ENCODE assay signal across 29 mouse cellular contexts in genomic region chr3:25456250-25456860, GRCm38 (mm10).
A peak's percentile ranks its signal among the peaks of the same experiment; 100 is the strongest.
DNase-seq lines count a peak whose midpoint lies in the region; ATAC-seq and TF ChIP-seq lines count a peak whose summit lies in the region.
"Had no signal": no experiment of that assay in that cellular context is flagged by ENCODE, and none has a peak within 500 bp of the region (broad histone marks: within the 10 kb centered on the region; RNA-seq: fewer than 3 reads in every experiment).

No protein-coding gene starts in this region.

- H3K36me3 ChIP-seq in hindbrain, embryonic 11.5 days (ENCODE audit: control insufficient read depth, insufficient read depth, low read length), result no peaks in the 10 kb centered on the region
- no peaks in the 10 kb centered on the region for H3K36me3 ChIP-seq in hindbrain, embryonic 10.5 days
- no peaks in the 10 kb centered on the region for H3K36me3 ChIP-seq in midbrain, postnatal 0 days (ENCODE audit: insufficient read depth, low read length)
- no peaks in the 10 kb centered on the region for H3K36me3 ChIP-seq in midbrain, embryonic 10.5 days
- no peaks in the 10 kb centered on the region for H3K36me3 ChIP-seq in hindbrain, embryonic 14.5 days (replicated peaks; ENCODE audit: control insufficient read depth, insufficient read depth)
- H3K36me3 ChIP-seq in neural tube, embryonic 13.5 days, result no peaks in the 10 kb centered on the region
- H3K36me3 ChIP-seq: embryonic facial prominence, embryonic 13.5 days; heart, embryonic 13.5 days; liver, embryonic 12.5 days had no signal

- no peak overlapping the region for H3K9ac ChIP-seq in hindbrain, embryonic 11.5 days (ENCODE audit: low read depth, low read length)
- H3K9ac ChIP-seq in midbrain, postnatal 0 days (replicated peaks; ENCODE audit: low read length, poor library complexity, severe bottlenecking), result no peak overlapping the region
- no peak overlapping the region for H3K9ac ChIP-seq in hindbrain, embryonic 14.5 days
- no peak overlapping the region for H3K9ac ChIP-seq in neural tube, embryonic 13.5 days
- H3K9ac ChIP-seq: embryonic facial prominence, embryonic 13.5 days; heart, embryonic 13.5 days; liver, embryonic 12.5 days; liver, postnatal 0 days had no signal

- no peaks in the 10 kb centered on the region for H3K4me1 ChIP-seq in hindbrain, embryonic 11.5 days (replicated peaks; ENCODE audit: control insufficient read depth, insufficient read depth, low read length)
- H3K4me1 ChIP-seq in hindbrain, embryonic 10.5 days (replicated peaks), result no peaks in the 10 kb centered on the region
- no peaks in the 10 kb centered on the region for H3K4me1 ChIP-seq in midbrain, postnatal 0 days (ENCODE audit: insufficient read depth, low read length)
- H3K4me1 ChIP-seq in midbrain, embryonic 10.5 days, result peaks cover 5% of the 10 kb centered on the region; the same call in 1 of the 2 replicates
- H3K4me1 ChIP-seq in hindbrain, embryonic 14.5 days (replicated peaks; ENCODE audit: control insufficient read depth, insufficient read depth, low read length), result no peaks in the 10 kb centered on the region
- H3K4me1 ChIP-seq in neural tube, embryonic 13.5 days (replicated peaks), result no peaks in the 10 kb centered on the region; the same call in 1 of the 2 replicates
- H3K4me1 ChIP-seq in lung, adult 2 months (ENCODE audit: control insufficient read depth, insufficient read depth, low read length), result no peaks in the 10 kb centered on the region
- H3K4me1 ChIP-seq: embryonic facial prominence, embryonic 13.5 days; heart, embryonic 13.5 days; liver, embryonic 12.5 days had no signal

- H3K4me3 ChIP-seq in hindbrain, embryonic 11.5 days (ENCODE audit: low read depth, low read length), result no peak overlapping the region
- no peak overlapping the region for H3K4me3 ChIP-seq in hindbrain, embryonic 10.5 days
- H3K4me3 ChIP-seq in midbrain, postnatal 0 days (ENCODE audit: low read depth, low read length), result no peak overlapping the region
- no peak overlapping the region for H3K4me3 ChIP-seq in midbrain, embryonic 10.5 days
- no peak overlapping the region for H3K4me3 ChIP-seq in hindbrain, embryonic 14.5 days (replicated peaks; ENCODE audit: low read length)
- no peak overlapping the region for H3K4me3 ChIP-seq in neural tube, embryonic 13.5 days
- H3K4me3 ChIP-seq in lung, adult 2 months (replicated peaks; ENCODE audit: extremely low read depth, low read depth, low read length), result no peak overlapping the region
- H3K4me3 ChIP-seq: embryonic facial prominence, embryonic 13.5 days; heart, embryonic 13.5 days; liver, embryonic 12.5 days had no signal

- no peaks in the 10 kb centered on the region for H3K27me3 ChIP-seq in hindbrain, embryonic 11.5 days (ENCODE audit: control insufficient read depth, insufficient read depth, low read length)
- H3K27me3 ChIP-seq in hindbrain, embryonic 10.5 days (ENCODE audit: insufficient read depth, poor library complexity, severe bottlenecking), result no peaks in the 10 kb centered on the region
- H3K27me3 ChIP-seq in midbrain, postnatal 0 days (ENCODE audit: insufficient read depth, low read length), result no peaks in the 10 kb centered on the region
- no peaks in the 10 kb centered on the region for H3K27me3 ChIP-seq in midbrain, embryonic 10.5 days (ENCODE audit: low read depth, poor library complexity, severe bottlenecking)
- H3K27me3 ChIP-seq in hindbrain, embryonic 14.5 days (ENCODE audit: control insufficient read depth, insufficient read depth, low read length), result no peaks in the 10 kb centered on the region
- H3K27me3 ChIP-seq in neural tube, embryonic 13.5 days, result no peaks in the 10 kb centered on the region
- H3K27me3 ChIP-seq: embryonic facial prominence, embryonic 13.5 days; heart, embryonic 13.5 days; liver, embryonic 12.5 days had no signal

- no peak overlapping the region for H3K27ac ChIP-seq in hindbrain, embryonic 11.5 days (ENCODE audit: low read depth, low read length)
- no peak overlapping the region for H3K27ac ChIP-seq in hindbrain, embryonic 10.5 days
- no peak overlapping the region for H3K27ac ChIP-seq in midbrain, postnatal 0 days (ENCODE audit: low read depth, low read length)
- no peak overlapping the region for H3K27ac ChIP-seq in midbrain, embryonic 10.5 days (replicated peaks)
- H3K27ac ChIP-seq in hindbrain, embryonic 14.5 days, result no peak overlapping the region
- H3K27ac ChIP-seq in neural tube, embryonic 13.5 days (replicated peaks), result peak overlapping the region; percentile 28
- H3K27ac ChIP-seq: embryonic facial prominence, embryonic 13.5 days; heart, embryonic 13.5 days; kidney, postnatal 0 days; liver, embryonic 12.5 days; macrophage had no signal

- WGBS in hindbrain, embryonic 11.5 days, result 57% methylated on average over 8 of the region's 8 CpGs
- WGBS in hindbrain, embryonic 10.5 days, result 86% methylated on average over 8 of the region's 8 CpGs
- WGBS in midbrain, postnatal 0 days, result 44% methylated on average over 8 of the region's 8 CpGs
- 82% methylated on average over 8 of the region's 8 CpGs for WGBS in midbrain, embryonic 10.5 days
- 37% methylated on average over 8 of the region's 8 CpGs for WGBS in hindbrain, embryonic 14.5 days
- WGBS in neural tube, embryonic 13.5 days, result 35% methylated on average over 8 of the region's 8 CpGs
- 66% methylated on average over 8 of the region's 8 CpGs for WGBS in lung, adult 2 months

- no peak for DNase-seq in hindbrain, embryonic 11.5 days (ENCODE audit: low spot score)
- no peak for DNase-seq in hindbrain, embryonic 10.5 days (ENCODE audit: low spot score)
- DNase-seq in midbrain, postnatal 0 days (ENCODE audit: low spot score), result peak; percentile 6
- no peak for DNase-seq in midbrain, embryonic 10.5 days (ENCODE audit: low spot score)
- DNase-seq in hindbrain, embryonic 14.5 days (ENCODE audit: low spot score), result peak; percentile 36
- DNase-seq in lung, adult 2 months, result no peak
- DNase-seq: adrenal gland, postnatal 25 days; B cell, adult 2 months; cerebellum, adult 18-20 months; cerebellum, postnatal 10 days; gastrocnemius, postnatal 10 days; heart, postnatal 14 days; kidney, adult 8-10 months; kidney, postnatal 4 days; layer of hippocampus, postnatal 36 days; left cerebral cortex, postnatal 4 days; liver, postnatal 0 days; right cerebral cortex, adult 18-20 months; spleen, adult 18-20 months; thymus, adult 18-20 months; thymus, postnatal 36 days had no signal

- no peak for TF ChIP-seq CTCF in midbrain, postnatal 0 days (IDR thresholded peaks at IDR 0.05)
- TF ChIP-seq CTCF in lung, adult 2 months (IDR thresholded peaks at IDR 0.05; ENCODE audit: insufficient read depth, low read length), result no peak

- no peaks in the 10 kb centered on the region for H3K9me3 ChIP-seq in hindbrain, embryonic 11.5 days (ENCODE audit: control insufficient read depth, low read length)
- no peaks in the 10 kb centered on the region for H3K9me3 ChIP-seq in hindbrain, embryonic 10.5 days
- no peaks in the 10 kb centered on the region for H3K9me3 ChIP-seq in midbrain, postnatal 0 days (ENCODE audit: low read length)
- no peaks in the 10 kb centered on the region for H3K9me3 ChIP-seq in midbrain, embryonic 10.5 days (replicated peaks)
- H3K9me3 ChIP-seq in hindbrain, embryonic 14.5 days (ENCODE audit: control insufficient read depth, low read length), result no peaks in the 10 kb centered on the region
- H3K9me3 ChIP-seq in neural tube, embryonic 13.5 days, result no peaks in the 10 kb centered on the region
- H3K9me3 ChIP-seq: embryonic facial prominence, embryonic 13.5 days; heart, embryonic 13.5 days; liver, embryonic 12.5 days had no signal

- peak; percentile 69; the same call in 1 of the 2 replicates for ATAC-seq in hindbrain, embryonic 11.5 days (ENCODE audit: low FRiP score)
- no peak for ATAC-seq in midbrain, postnatal 0 days (ENCODE audit: low FRiP score)
- ATAC-seq in hindbrain, embryonic 14.5 days (ENCODE audit: low FRiP score), result peak; percentile 60
- ATAC-seq in neural tube, embryonic 13.5 days (ENCODE audit: low read depth), result peak; percentile 61; the same call in 1 of the 2 replicates
- ATAC-seq: intestine, embryonic 16.5 days; liver, embryonic 12.5 days; liver, postnatal 0 days; lung, postnatal 0 days had no signal

- TF ChIP-seq POLR2A in lung, adult 2 months (IDR thresholded peaks at IDR 0.05; ENCODE audit: borderline replicate concordance, extremely low read depth, low read depth, low read length), result no peak

- no peak overlapping the region for H3K4me2 ChIP-seq in hindbrain, embryonic 11.5 days (replicated peaks; ENCODE audit: low read depth, low read length)
- H3K4me2 ChIP-seq in midbrain, postnatal 0 days (ENCODE audit: low read depth, low read length, poor library complexity, severe bottlenecking), result no peak overlapping the region
- H3K4me2 ChIP-seq in hindbrain, embryonic 14.5 days (replicated peaks), result no peak overlapping the region
- no peak overlapping the region for H3K4me2 ChIP-seq in neural tube, embryonic 13.5 days
- H3K4me2 ChIP-seq: embryonic facial prominence, embryonic 13.5 days; heart, embryonic 13.5 days; liver, embryonic 12.5 days had no signal

Comparison
In these comparisons a context has a peak if more than half of its experiments do, and no peak if none do; other contexts are left out.
1. DNase-seq: peak in midbrain, postnatal 0 days (single experiment) and hindbrain, embryonic 14.5 days (single experiment); none in hindbrain, embryonic 11.5 days (single experiment), hindbrain, embryonic 10.5 days (single experiment), midbrain, embryonic 10.5 days (single experiment) and lung, adult 2 months (single experiment).